Mouse (Mus musculus): ENCODE measurements around the gene Ubox5. TPM values are rescaled to one million over a fixed set of nuclear protein-coding genes. Genes with fewer than 3 reads are reported as not detected.

The Ubox5 gene
- polyA plus RNA-seq, 1 experiment from 2014 or later: 4.5 TPM

- H3K36me3 ChIP-seq (ENCODE audit: control insufficient read depth, insufficient read depth): no peaks in the 10 kb centered on the region
- no peak for ATAC-seq
- H3K9ac ChIP-seq (ENCODE audit: low read depth, low read length): no peak overlapping the region
- H3K27me3 ChIP-seq (replicated peaks; ENCODE audit: control insufficient read depth, insufficient read depth, low read length): no peaks in the 10 kb centered on the region
- H3K4me2 ChIP-seq (replicated peaks; ENCODE audit: low read depth): no peak overlapping the region
- no peaks in the 10 kb centered on the region for H3K9me3 ChIP-seq (ENCODE audit: control insufficient read depth)
- H3K4me1 ChIP-seq (replicated peaks; ENCODE audit: control insufficient read depth, insufficient read depth, low read length): no peaks in the 10 kb centered on the region; the same call in 1 of the 2 replicates
- no peak overlapping the region for H3K4me3 ChIP-seq (ENCODE audit: low read depth, low read length)
- H3K27ac ChIP-seq (ENCODE audit: low read depth, low read length): no peak overlapping the region
- 85% methylated on average over 4 of the region's 4 CpGs for WGBS
- no peak for TF ChIP-seq CTCF (IDR thresholded peaks at IDR 0.05; ENCODE audit: low read depth)
These were observed 15.4 kb upstream of the Ubox5 start for GRCm38 (mm10) chr2:130645198-130645597.

GRCm38 (mm10) chr2:130642684-130643369 lies 13.0 kb upstream of the Ubox5 start, which contains the start of gene Lzts3:
TSS of gene Lzts3 (minus strand) at chr2:130642803.
- Histone ChIP-seq H3K9me3 (ENCODE audit: control insufficient read depth) (no peaks in the 10 kb centered on the region), H3K27ac (ENCODE audit: low read depth, low read length) (peak within 1 kb of the TSS; percentile 83), H3K9ac (ENCODE audit: low read depth, low read length) (peak within 1 kb of the TSS; percentile 54), H3K4me3 (ENCODE audit: low read depth, low read length) (peak within 1 kb of the TSS; percentile 68), H3K4me2 (replicated peaks; ENCODE audit: low read depth) (peak within 1 kb of the TSS; percentile 98), H3K27me3 (replicated peaks; ENCODE audit: control insufficient read depth, insufficient read depth, low read length) (no peaks in the 10 kb centered on the region), H3K36me3 (ENCODE audit: control insufficient read depth, insufficient read depth) (no peaks in the 10 kb centered on the region), H3K4me1 (replicated peaks; ENCODE audit: control insufficient read depth, insufficient read depth, low read length) (no peaks in the 10 kb centered on the region; the same call in 1 of the 2 replicates)
- 3% methylated on average over 38 of the region's 40 CpGs for WGBS
- peak; percentile 72 for ATAC-seq
- TF ChIP-seq CTCF (IDR thresholded peaks at IDR 0.05; ENCODE audit: low read depth): no peak

DNA sequence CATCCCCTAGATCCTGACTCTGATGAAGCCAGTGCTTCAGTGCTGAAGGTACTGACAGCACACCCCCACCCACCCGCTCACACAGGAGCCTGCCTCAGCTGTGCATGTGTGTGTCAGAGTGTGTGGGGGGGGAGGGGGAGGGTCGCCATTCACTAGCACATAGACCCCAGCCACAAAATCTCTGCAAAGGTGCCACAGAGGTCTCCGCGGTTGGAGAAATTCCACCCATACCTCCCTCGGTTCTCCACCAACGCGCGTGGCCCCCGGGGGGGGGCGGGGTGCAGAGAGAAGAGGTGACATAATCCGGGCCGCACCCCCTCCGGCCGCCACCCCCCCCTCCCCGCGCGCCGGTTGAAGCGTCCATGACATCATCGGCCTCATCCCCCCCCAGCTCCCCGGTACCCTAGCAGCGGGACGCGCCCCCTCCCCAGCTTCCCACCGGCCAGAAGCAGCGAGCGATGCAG lies 12.4 kb upstream of the Ubox5 start:
- Histone ChIP-seq H3K9ac (ENCODE audit: low read depth, low read length) (peak overlapping the region; percentile 54), H3K4me2 (replicated peaks; ENCODE audit: low read depth) (peak overlapping the region; percentile 98), H3K4me3 (ENCODE audit: low read depth, low read length) (peak overlapping the region; percentile 68), H3K9me3 (ENCODE audit: control insufficient read depth) (no peaks in the 10 kb centered on the region), H3K27me3 (replicated peaks; ENCODE audit: control insufficient read depth, insufficient read depth, low read length) (no peaks in the 10 kb centered on the region), H3K36me3 (ENCODE audit: control insufficient read depth, insufficient read depth) (no peaks in the 10 kb centered on the region), H3K27ac (ENCODE audit: low read depth, low read length) (peak overlapping the region; percentile 83), H3K4me1 (replicated peaks; ENCODE audit: control insufficient read depth, insufficient read depth, low read length) (no peaks in the 10 kb centered on the region; the same call in 1 of the 2 replicates)
- WGBS: under 1% methylated on average over 20 of the region's 27 CpGs
- ATAC-seq: no peak
- no peak for TF ChIP-seq CTCF (IDR thresholded peaks at IDR 0.05; ENCODE audit: low read depth)

DNA sequence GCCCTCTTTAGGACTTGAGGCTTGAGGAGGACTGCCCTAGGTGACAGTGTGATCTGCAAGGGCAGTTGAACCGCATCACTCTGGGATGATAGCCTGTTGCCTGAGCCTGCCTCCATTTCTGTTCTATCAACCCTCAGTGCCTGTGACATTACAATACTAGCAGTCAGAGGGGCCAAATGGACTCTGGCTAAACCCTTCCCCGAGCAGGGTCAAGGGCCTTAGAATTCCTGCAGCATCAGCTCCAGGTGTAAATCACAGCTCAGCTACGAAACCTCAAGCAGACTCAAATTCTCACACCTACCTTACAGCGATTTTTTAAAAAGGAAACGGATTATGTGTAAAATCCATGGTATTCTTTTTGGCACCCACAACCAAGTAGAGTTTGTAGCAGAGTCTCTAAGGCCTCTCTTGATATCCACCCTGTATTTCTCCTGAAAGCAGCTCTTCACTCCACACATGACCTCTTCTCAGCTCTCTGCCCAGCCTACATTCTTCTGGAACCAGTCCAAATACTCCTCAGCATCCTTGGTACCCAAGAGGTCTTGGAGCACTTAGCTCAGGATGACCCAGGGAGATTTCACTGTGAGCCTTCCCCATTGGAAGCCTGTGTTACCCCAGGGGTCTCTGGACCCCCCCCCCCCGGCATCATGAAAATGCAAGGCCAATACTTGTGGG lies 11.7 kb upstream of the Ubox5 start:
- H3K4me3 ChIP-seq (ENCODE audit: low read depth, low read length): peak overlapping the region; percentile 68
- 46% methylated on average over 6 of the region's 6 CpGs for whole genome bisulfite sequencing
- no peaks in the 10 kb centered on the region for H3K27me3 ChIP-seq (replicated peaks; ENCODE audit: control insufficient read depth, insufficient read depth, low read length)
- TF ChIP-seq CTCF (IDR thresholded peaks at IDR 0.05; ENCODE audit: low read depth): no peak
- H3K4me2 ChIP-seq (replicated peaks; ENCODE audit: low read depth): peak overlapping the region; percentile 98
- H3K27ac ChIP-seq (ENCODE audit: low read depth, low read length): no peak overlapping the region
- no peak for ATAC-seq
- no peaks in the 10 kb centered on the region; the same call in 1 of the 2 replicates for H3K4me1 ChIP-seq (replicated peaks; ENCODE audit: control insufficient read depth, insufficient read depth, low read length)
- no peaks in the 10 kb centered on the region for H3K36me3 ChIP-seq (ENCODE audit: control insufficient read depth, insufficient read depth)
- 0 out of 2 replicates have a peak overlapping the region, but pooled peaks have one; percentile 54 for H3K9ac ChIP-seq (ENCODE audit: low read depth, low read length)
- H3K9me3 ChIP-seq (ENCODE audit: control insufficient read depth): no peaks in the 10 kb centered on the region

- 0 out of 2 replicates have a peak overlapping the region, but pooled peaks have one; percentile 68 for H3K4me2 ChIP-seq (replicated peaks; ENCODE audit: low read depth)
- 52% methylated on average over 6 of the region's 6 CpGs for WGBS
- peak; percentile 9; the same call in 1 of the 2 replicates for ATAC-seq
These were observed 9.4 kb upstream of the Ubox5 start for GRCm38 (mm10) chr2:130639276-130639675.

GRCm38 (mm10) chr2:130638101-130638611 lies 8.3 kb upstream of the Ubox5 start:
- peak overlapping the region; percentile 38 for H3K4me3 ChIP-seq (ENCODE audit: low read depth, low read length)
- H3K36me3 ChIP-seq (ENCODE audit: control insufficient read depth, insufficient read depth): peaks cover 18% of the 10 kb centered on the region; the same call in 1 of the 2 replicates
- H3K4me1 ChIP-seq (replicated peaks; ENCODE audit: control insufficient read depth, insufficient read depth, low read length): peaks cover 9% of the 10 kb centered on the region; the same call in 1 of the 2 replicates
- H3K27ac ChIP-seq (ENCODE audit: low read depth, low read length): peak overlapping the region; percentile 95
- TF ChIP-seq CTCF (IDR thresholded peaks at IDR 0.05; ENCODE audit: low read depth): no peak
- H3K27me3 ChIP-seq (replicated peaks; ENCODE audit: control insufficient read depth, insufficient read depth, low read length): no peaks in the 10 kb centered on the region
- WGBS: 18% methylated on average over 16 of the region's 16 CpGs
- H3K9ac ChIP-seq (ENCODE audit: low read depth, low read length): peak overlapping the region; percentile 65
- peak; percentile 88 for ATAC-seq
- peak overlapping the region; percentile 68 for H3K4me2 ChIP-seq (replicated peaks; ENCODE audit: low read depth)
- no peaks in the 10 kb centered on the region for H3K9me3 ChIP-seq (ENCODE audit: control insufficient read depth)

More at GRCm38 (mm10) chr2:130639276-130639675, 9.4 kb upstream of the Ubox5 start:
- Histone ChIP-seq H3K4me1 (replicated peaks; ENCODE audit: control insufficient read depth, insufficient read depth, low read length) (peaks cover 9% of the 10 kb centered on the region; the same call in 1 of the 2 replicates), H3K9me3 (ENCODE audit: control insufficient read depth) (no peaks in the 10 kb centered on the region), H3K27ac (ENCODE audit: low read depth, low read length) (peak overlapping the region; percentile 95), H3K27me3 (replicated peaks; ENCODE audit: control insufficient read depth, insufficient read depth, low read length) (no peaks in the 10 kb centered on the region), H3K36me3 (ENCODE audit: control insufficient read depth, insufficient read depth) (peaks cover 10% of the 10 kb centered on the region; the same call in 1 of the 2 replicates), H3K9ac (ENCODE audit: low read depth, low read length) (no peak overlapping the region), H3K4me3 (ENCODE audit: low read depth, low read length) (no peak overlapping the region)
- no peak for TF ChIP-seq CTCF (IDR thresholded peaks at IDR 0.05; ENCODE audit: low read depth)

All from intestine, postnatal 0 days (tissue).